Mouse (Mus musculus): ENCODE results near the gene Piezo1.

DNA sequence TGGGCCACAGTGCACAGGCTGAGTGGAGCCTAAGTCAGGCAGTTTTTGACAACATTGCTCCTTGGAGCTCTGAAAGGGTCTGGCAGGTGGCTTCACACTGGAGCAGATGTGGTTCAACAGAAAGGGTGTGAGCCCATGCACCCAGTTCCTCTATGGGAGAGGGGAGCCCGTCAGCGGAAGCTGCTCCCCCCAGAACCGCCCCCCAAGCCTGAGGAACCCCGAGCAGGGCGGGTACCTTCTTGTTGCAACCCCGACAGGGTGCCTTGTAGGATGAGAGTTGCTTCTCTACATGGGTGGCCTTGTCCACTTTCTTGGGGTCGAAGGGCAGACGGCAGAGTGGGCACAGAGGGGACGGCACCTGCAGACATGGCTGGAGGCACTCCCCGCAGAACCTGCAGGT lies 81.2 kb downstream of the Piezo1 start:
- TF ChIP-seq CTCF (IDR thresholded peaks at IDR 0.05; ENCODE audit: control insufficient read depth, insufficient read depth, insufficient read length) (no peak), USF1 (IDR thresholded peaks at IDR 0.05; ENCODE audit: low read depth) (no peak), MYOD1 (IDR thresholded peaks at IDR 0.05; ENCODE audit: control insufficient read depth, insufficient read length, low read depth) (no peak), MAX (IDR thresholded peaks at IDR 0.05) (no peak)
